Mouse (Mus musculus): ENCODE results near the gene Btbd11. TPM values are rescaled to one million over a fixed set of nuclear protein-coding genes. Genes with fewer than 3 reads are reported as not detected.

Gene Btbd11
- polyA plus RNA-seq, 1 experiment from 2014 or later: 7.1 TPM

DNA sequence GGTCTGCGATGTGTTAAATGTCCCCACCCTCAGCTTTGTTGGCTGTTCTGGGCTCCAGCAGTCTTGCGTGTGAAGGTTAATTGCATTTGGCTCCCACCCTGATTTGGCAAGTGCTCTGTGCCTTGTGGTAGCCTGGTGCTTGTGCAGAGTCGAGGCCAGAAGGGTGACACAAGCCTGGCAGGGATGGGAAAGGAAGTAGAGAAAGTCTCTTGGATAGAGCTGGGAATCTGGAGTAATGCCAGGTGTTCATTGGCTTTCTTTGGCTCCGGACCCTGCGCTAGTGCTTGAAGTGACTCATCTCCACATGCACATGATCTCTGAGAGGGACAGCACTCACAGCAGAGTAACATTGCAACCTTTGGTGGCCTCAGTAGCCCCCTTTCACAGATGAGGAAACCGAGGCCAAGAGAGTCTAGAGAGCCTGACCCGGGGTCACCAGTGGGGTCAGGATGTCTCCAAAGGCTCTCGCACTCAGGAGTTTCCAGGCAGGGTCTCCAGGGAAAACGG, 211.5 kb downstream of the Btbd11 start:
- H3K4me2 ChIP-seq (ENCODE audit: low read length): peak overlapping the region; percentile 82
- DNase-seq (ENCODE audit: low spot score): peak; percentile 89
- H3K27me3 ChIP-seq (replicated peaks; ENCODE audit: control insufficient read depth, insufficient read depth, low read length): no peaks in the 10 kb centered on the region
- H3K4me3 ChIP-seq (ENCODE audit: low read depth, low read length): peak overlapping the region; percentile 44
- 35% methylated on average over 9 of the region's 9 CpGs for WGBS
- no peaks in the 10 kb centered on the region for H3K36me3 ChIP-seq (ENCODE audit: control insufficient read depth, insufficient read depth, low read length)
- no peak overlapping the region for H3K27ac ChIP-seq (ENCODE audit: low read depth, low read length)
- H3K9ac ChIP-seq (ENCODE audit: low read length): peak overlapping the region; percentile 74
- H3K9me3 ChIP-seq (replicated peaks; ENCODE audit: control insufficient read depth, low read length): no peaks in the 10 kb centered on the region
- 0 out of 2 replicates have a peak, but pooled peaks cover 2% of the 10 kb centered on the region for H3K4me1 ChIP-seq (ENCODE audit: control insufficient read depth, insufficient read depth, low read length)
- peak; percentile 84 for ATAC-seq

DNA sequence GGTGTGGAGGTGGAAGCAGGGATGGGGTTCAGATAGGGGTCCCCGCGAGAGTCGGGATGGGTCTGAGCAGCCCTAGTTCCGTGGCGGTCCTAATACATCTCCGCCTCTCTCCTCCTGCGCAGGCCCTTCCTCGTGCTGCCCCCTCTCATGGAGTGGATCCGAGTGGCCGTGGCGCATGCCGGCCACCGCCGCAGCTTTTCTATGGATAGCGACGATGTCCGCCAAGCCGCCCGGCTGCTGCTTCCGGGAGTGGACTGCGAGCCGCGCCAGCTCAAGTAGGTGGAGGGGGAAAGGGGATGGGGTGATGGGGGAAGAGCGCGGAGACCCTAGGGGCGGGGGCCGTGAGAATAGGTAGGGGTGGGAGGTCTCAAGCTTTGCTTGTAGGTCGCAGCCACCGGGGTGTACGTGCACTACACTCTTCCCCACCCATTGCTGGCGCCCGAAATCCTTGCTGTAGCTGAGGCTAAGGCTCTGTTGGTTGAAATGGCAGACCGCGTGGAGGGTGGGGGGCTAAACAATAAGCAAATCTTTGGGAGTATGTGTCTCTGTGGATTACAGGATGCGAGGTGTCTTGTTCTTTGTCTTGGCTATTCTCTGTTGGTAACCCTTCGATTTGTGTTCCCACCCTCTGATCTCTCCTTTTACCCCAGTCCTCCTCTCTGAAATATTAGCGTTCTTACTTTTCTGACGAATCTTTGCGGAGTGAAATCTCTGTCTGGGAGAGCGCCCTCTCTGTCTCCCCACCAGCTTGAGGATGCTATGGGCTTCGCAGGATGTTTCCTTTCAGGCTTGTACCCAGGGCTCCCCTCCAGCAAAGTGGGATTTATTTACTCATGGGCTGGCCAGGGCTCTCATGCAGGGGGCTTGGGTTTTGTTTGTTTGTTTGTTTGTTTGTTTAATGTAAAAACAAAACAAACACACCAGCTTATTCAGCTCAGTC, 212.3 kb downstream of the Btbd11 start:
- no peaks in the 10 kb centered on the region for H3K27me3 ChIP-seq (replicated peaks; ENCODE audit: control insufficient read depth, insufficient read depth, low read length)
- H3K4me1 ChIP-seq (ENCODE audit: control insufficient read depth, insufficient read depth, low read length): 0 out of 2 replicates have a peak, but pooled peaks cover 2% of the 10 kb centered on the region
- peak overlapping the region; percentile 44 for H3K4me3 ChIP-seq (ENCODE audit: low read depth, low read length)
- WGBS: under 1% methylated on average over 40 of the region's 41 CpGs
- H3K9me3 ChIP-seq (replicated peaks; ENCODE audit: control insufficient read depth, low read length): no peaks in the 10 kb centered on the region
- ATAC-seq: peak; percentile 57
- no peaks in the 10 kb centered on the region for H3K36me3 ChIP-seq (ENCODE audit: control insufficient read depth, insufficient read depth, low read length)
- peak overlapping the region; percentile 41; the same call in 1 of the 2 replicates for H3K27ac ChIP-seq (ENCODE audit: low read depth, low read length)
- peak overlapping the region; percentile 82 for H3K4me2 ChIP-seq (ENCODE audit: low read length)
- peak overlapping the region; percentile 74 for H3K9ac ChIP-seq (ENCODE audit: low read length)
- peak; percentile 69 for DNase-seq (ENCODE audit: low spot score)

DNA sequence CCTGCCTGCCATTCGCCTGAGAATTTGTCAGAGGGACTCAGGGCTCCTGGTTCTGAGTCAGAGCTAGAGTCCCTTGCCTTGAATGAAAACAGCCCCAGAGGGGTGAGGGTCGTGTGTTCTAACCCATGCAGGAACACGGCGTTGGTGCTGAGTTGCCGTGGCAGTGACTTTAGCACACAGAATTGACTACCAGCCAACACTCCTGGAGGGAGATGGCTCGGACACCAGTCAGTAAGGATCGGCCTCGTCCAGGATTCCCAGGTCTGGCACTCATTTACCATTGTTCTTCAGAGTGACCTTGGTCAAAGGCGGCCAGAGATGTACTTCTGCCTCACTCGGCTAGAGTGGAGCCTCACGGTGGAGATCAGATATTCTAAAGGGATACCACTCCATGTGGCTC, 215.9 kb downstream of the Btbd11 start:
- ATAC-seq (no peak), DNase-seq (ENCODE audit: low spot score) (no peak)
- WGBS: 84% methylated on average over 11 of the region's 11 CpGs
- Histone ChIP-seq H3K9ac (ENCODE audit: low read length) (no peak overlapping the region), H3K9me3 (replicated peaks; ENCODE audit: control insufficient read depth, low read length) (no peaks in the 10 kb centered on the region), H3K4me1 (ENCODE audit: control insufficient read depth, insufficient read depth, low read length) (0 out of 2 replicates have a peak, but pooled peaks cover 2% of the 10 kb centered on the region), H3K27ac (ENCODE audit: low read depth, low read length) (no peak overlapping the region), H3K27me3 (replicated peaks; ENCODE audit: control insufficient read depth, insufficient read depth, low read length) (no peaks in the 10 kb centered on the region), H3K36me3 (ENCODE audit: control insufficient read depth, insufficient read depth, low read length) (no peaks in the 10 kb centered on the region), H3K4me3 (ENCODE audit: low read depth, low read length) (no peak overlapping the region), H3K4me2 (ENCODE audit: low read length) (no peak overlapping the region)

DNA sequence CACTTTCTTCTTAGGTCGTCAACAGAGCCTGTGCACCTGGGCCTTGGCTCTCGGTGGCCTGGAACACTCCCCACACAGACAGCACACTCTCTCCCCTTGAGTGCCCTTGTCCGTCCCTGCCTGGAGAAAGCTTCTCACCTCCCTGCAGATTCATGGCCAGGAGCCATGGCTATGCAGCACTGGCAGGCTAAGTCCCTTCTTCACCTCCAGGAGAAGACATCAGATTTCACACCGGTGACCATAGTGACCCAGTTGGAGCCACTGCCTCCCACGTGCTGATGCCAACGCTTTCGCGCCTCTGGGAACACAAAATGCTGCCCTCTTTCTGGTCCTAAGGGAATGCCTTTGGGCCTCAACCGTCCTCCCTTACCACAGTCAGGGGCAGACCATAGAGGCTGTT, 217.9 kb downstream of the Btbd11 start:
- no peaks in the 10 kb centered on the region for H3K27me3 ChIP-seq (replicated peaks; ENCODE audit: control insufficient read depth, insufficient read depth, low read length)
- no peak overlapping the region for H3K9ac ChIP-seq (ENCODE audit: low read length)
- no peak overlapping the region for H3K27ac ChIP-seq (ENCODE audit: low read depth, low read length)
- DNase-seq (ENCODE audit: low spot score) (no peak), ATAC-seq (no peak)
- WGBS: 76% methylated on average over 9 of the region's 9 CpGs
- H3K4me2 ChIP-seq (ENCODE audit: low read length): no peak overlapping the region
- H3K4me1 ChIP-seq (ENCODE audit: control insufficient read depth, insufficient read depth, low read length): no peaks in the 10 kb centered on the region
- H3K4me3 ChIP-seq (ENCODE audit: low read depth, low read length): no peak overlapping the region
- H3K36me3 ChIP-seq (ENCODE audit: control insufficient read depth, insufficient read depth, low read length): no peaks in the 10 kb centered on the region
- no peaks in the 10 kb centered on the region for H3K9me3 ChIP-seq (replicated peaks; ENCODE audit: control insufficient read depth, low read length)

DNA sequence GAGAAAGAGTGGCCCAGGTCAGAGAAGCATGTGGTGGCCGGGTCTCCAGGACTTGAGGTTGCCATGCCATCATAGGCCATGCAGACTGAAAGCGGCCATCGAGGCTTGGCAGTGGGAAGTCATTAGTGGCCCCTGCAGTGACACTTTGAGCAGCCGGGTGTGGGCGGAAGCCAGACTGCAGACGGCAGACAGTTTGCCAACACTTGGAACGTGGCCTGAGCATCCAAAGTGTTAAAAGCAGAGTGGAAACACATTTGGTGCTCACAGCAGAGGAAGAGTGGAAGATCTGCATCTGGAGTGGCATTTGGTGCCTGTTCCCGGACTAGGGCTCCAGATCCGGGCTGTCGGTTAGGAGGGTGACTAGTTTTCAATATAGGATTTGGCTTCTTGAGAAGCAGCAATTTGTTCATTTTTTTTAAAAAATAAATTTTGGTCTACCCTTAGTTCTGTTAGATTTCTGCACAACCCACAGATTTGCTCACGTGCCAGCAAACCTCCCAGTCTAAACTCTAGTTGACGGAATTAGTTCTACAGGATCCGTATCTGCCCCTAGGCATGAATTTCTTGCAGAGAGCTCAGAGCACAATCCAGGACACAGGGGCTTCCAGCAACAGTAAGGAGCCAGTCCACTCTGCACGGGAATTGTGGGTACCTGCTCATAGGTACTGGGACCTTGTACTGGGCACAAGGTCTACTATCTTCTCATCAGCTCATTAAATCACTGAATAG, 222.1 kb downstream of the Btbd11 start:
- Histone ChIP-seq H3K9ac (ENCODE audit: low read length) (no peak overlapping the region), H3K4me2 (ENCODE audit: low read length) (no peak overlapping the region), H3K27me3 (replicated peaks; ENCODE audit: control insufficient read depth, insufficient read depth, low read length) (no peaks in the 10 kb centered on the region), H3K27ac (ENCODE audit: low read depth, low read length) (no peak overlapping the region), H3K4me3 (ENCODE audit: low read depth, low read length) (no peak overlapping the region), H3K9me3 (replicated peaks; ENCODE audit: control insufficient read depth, low read length) (no peaks in the 10 kb centered on the region), H3K4me1 (ENCODE audit: control insufficient read depth, insufficient read depth, low read length) (no peaks in the 10 kb centered on the region), H3K36me3 (ENCODE audit: control insufficient read depth, insufficient read depth, low read length) (no peaks in the 10 kb centered on the region)
- whole genome bisulfite sequencing: 72% methylated on average over 14 of the region's 14 CpGs
- peak; percentile 84 for DNase-seq (ENCODE audit: low spot score)
- ATAC-seq: peak; percentile 65; the same call in 1 of the 2 replicates

DNA sequence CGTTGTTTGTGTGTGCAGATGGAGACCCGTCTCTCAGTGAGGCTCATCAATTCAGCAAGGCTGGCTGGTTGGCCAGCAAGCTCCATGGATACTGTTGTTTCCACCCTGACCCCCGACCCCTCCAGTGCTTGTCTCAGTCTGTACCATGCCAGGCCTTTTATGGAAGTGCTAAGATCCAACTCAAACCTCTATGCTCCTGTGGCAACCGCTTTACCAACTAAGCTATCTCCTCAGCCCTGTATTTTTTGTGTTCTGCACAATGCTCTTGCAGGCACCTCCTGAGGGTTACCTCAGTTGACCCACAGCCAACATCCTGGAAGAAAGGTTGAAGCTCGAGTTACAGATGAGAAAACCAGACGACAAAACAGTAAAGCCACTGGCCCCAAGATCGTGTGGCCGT, 230.5 kb downstream of the Btbd11 start:
- Histone ChIP-seq H3K9me3 (replicated peaks; ENCODE audit: control insufficient read depth, low read length) (no peaks in the 10 kb centered on the region), H3K36me3 (ENCODE audit: control insufficient read depth, insufficient read depth, low read length) (no peaks in the 10 kb centered on the region), H3K4me1 (ENCODE audit: control insufficient read depth, insufficient read depth, low read length) (no peaks in the 10 kb centered on the region), H3K27me3 (replicated peaks; ENCODE audit: control insufficient read depth, insufficient read depth, low read length) (no peaks in the 10 kb centered on the region), H3K4me3 (ENCODE audit: low read depth, low read length) (no peak overlapping the region), H3K9ac (ENCODE audit: low read length) (no peak overlapping the region), H3K27ac (ENCODE audit: low read depth, low read length) (no peak overlapping the region), H3K4me2 (ENCODE audit: low read length) (no peak overlapping the region)
- WGBS: 62% methylated on average over 8 of the region's 8 CpGs
- ATAC-seq: no peak
- no peak for DNase-seq (ENCODE audit: low spot score)

- no peak overlapping the region for H3K9ac ChIP-seq (ENCODE audit: low read length)
- no peaks in the 10 kb centered on the region for H3K9me3 ChIP-seq (replicated peaks; ENCODE audit: control insufficient read depth, low read length)
- H3K36me3 ChIP-seq (ENCODE audit: control insufficient read depth, insufficient read depth, low read length): no peaks in the 10 kb centered on the region
- WGBS: 67% methylated on average over 12 of the region's 12 CpGs
- H3K4me2 ChIP-seq (ENCODE audit: low read length): no peak overlapping the region
- H3K27ac ChIP-seq (ENCODE audit: low read depth, low read length): no peak overlapping the region
- DNase-seq (ENCODE audit: low spot score): no peak
- no peaks in the 10 kb centered on the region for H3K27me3 ChIP-seq (replicated peaks; ENCODE audit: control insufficient read depth, insufficient read depth, low read length)
- no peaks in the 10 kb centered on the region for H3K4me1 ChIP-seq (ENCODE audit: control insufficient read depth, insufficient read depth, low read length)
- no peak for ATAC-seq
- H3K4me3 ChIP-seq (ENCODE audit: low read depth, low read length): no peak overlapping the region
These were observed 231.1 kb downstream of the Btbd11 start for GRCm38 (mm10) chr10:85617501-85618417.

DNA sequence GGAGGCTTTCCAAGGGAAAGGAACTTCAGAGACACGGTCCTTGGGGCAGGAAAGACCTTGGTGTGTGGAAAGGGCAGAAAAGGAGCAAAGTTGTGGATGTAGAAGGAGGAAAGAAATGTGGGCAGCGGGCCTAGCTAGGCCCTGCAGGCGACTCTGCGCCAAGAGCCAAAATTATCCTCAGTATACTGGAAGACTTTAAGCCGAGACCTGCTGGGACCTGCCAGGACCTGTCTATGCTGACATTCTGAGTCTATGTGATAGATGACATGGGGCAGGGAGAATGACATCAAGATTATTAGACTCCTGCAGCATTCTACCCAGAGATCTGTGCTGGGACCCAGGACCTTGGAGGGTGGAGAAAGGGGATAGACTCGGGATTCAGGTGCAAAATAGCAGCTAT, 234.5 kb downstream of the Btbd11 start:
- no peak overlapping the region for H3K9ac ChIP-seq (ENCODE audit: low read length)
- no peak overlapping the region for H3K4me3 ChIP-seq (ENCODE audit: low read depth, low read length)
- WGBS: 89% methylated on average over 6 of the region's 6 CpGs
- no peak overlapping the region for H3K27ac ChIP-seq (ENCODE audit: low read depth, low read length)
- ATAC-seq (no peak), DNase-seq (ENCODE audit: low spot score) (no peak)
- no peak overlapping the region for H3K4me2 ChIP-seq (ENCODE audit: low read length)
- H3K9me3 ChIP-seq (replicated peaks; ENCODE audit: control insufficient read depth, low read length): no peaks in the 10 kb centered on the region
- no peaks in the 10 kb centered on the region for H3K4me1 ChIP-seq (ENCODE audit: control insufficient read depth, insufficient read depth, low read length)
- H3K36me3 ChIP-seq (ENCODE audit: control insufficient read depth, insufficient read depth, low read length): no peaks in the 10 kb centered on the region
- no peaks in the 10 kb centered on the region for H3K27me3 ChIP-seq (replicated peaks; ENCODE audit: control insufficient read depth, insufficient read depth, low read length)
